Mouse (Mus musculus) lung, embryonic 16.5 days (tissue): ENCODE results near the gene Cmtr1. TPM values are rescaled to one million over a fixed set of nuclear protein-coding genes. Genes with fewer than 3 reads are reported as not detected.

Experiments used
- ATAC-seq: fragments of 200-750 bp; cut with Nextera tagmentation; 2 replicates; pipeline ENCODE4 v1.8.0; 2017; ENCODE audit warnings: low read depth, mild to moderate bottlenecking, moderate library complexity
- H3K27ac ChIP-seq: fragments of 300-500 bp; sonication (generic); 2 replicates; pipeline ENCODE4 v1.5.1; 2014; ENCODE audit warnings: mild to moderate bottlenecking, control low read depth, low read length
- H3K27me3 ChIP-seq: fragments of 300-500 bp; sonication (generic); 2 replicates; pipeline ENCODE4 v1.6.1; 2014; ENCODE audit warnings: low read depth, low read length, mixed read lengths; ENCODE audit not compliant: control insufficient read depth, insufficient read depth
- H3K36me3 ChIP-seq: fragments of 300-500 bp; sonication (generic); 2 replicates; pipeline ENCODE4 v1.6.1; 2014; ENCODE audit warnings: low read length; ENCODE audit not compliant: control insufficient read depth, insufficient read depth
- H3K4me1 ChIP-seq: fragments of 300-500 bp; sonication (generic); replicated peaks from 2 replicates; pipeline ENCODE4 v1.6.1; 2014; ENCODE audit warnings: low read length, mixed read lengths; ENCODE audit not compliant: control insufficient read depth, insufficient read depth
- H3K4me2 ChIP-seq: fragments of 300-500 bp; sonication (generic); 2 replicates; pipeline ENCODE4 v1.6.1; 2014; ENCODE audit warnings: low read depth, low read length, control low read depth
- H3K4me3 ChIP-seq: fragments of 300-500 bp; sonication (generic); 2 replicates; pipeline ENCODE4 v1.5.1; 2014; ENCODE audit warnings: mild to moderate bottlenecking, low read length, control low read depth
- H3K9ac ChIP-seq: fragments of 300-500 bp; sonication (generic); 2 replicates; pipeline ENCODE4 v1.6.1; 2014; ENCODE audit warnings: low read length, control low read depth
- H3K9me3 ChIP-seq: fragments of 300-500 bp; sonication (generic); 2 replicates; pipeline ENCODE4 v1.6.1; 2016; ENCODE audit warnings: low read length; ENCODE audit not compliant: control insufficient read depth
- WGBS: fragments of 180-500 bp; shearing (Covaris S2); extraction: QIAGEN DNeasy Blood & Tissue Kit; methylation state at CpG from one replicate; pipeline ENCODE4 v1.1.7; 2014; 5-methylcytosine and 5-hydroxymethylcytosine counted together
- polyA plus RNA-seq: library from polyadenylated mRNA; unstranded; fragments of >200 nt; fragmentation: Nextera tagmentation; extraction: Ambion mirVana; gene quantifications from 2 replicates; pipeline ENCODE4 v1.2.1, GENCODE M21; 2015

The Cmtr1 gene
- polyA plus RNA-seq, 1 experiment from 2014 or later, result 138 TPM

- ATAC-seq, result no peak
- no peak overlapping the region for H3K4me2 ChIP-seq
- no peaks in the 10 kb centered on the region for H3K4me1 ChIP-seq
- WGBS, result 90% methylated on average over 5 of the region's 5 CpGs
- H3K9ac ChIP-seq, result no peak overlapping the region
- H3K36me3 ChIP-seq, result peaks cover 39% of the 10 kb centered on the region
- H3K27me3 ChIP-seq, result no peaks in the 10 kb centered on the region
- no peaks in the 10 kb centered on the region for H3K9me3 ChIP-seq
- no peak overlapping the region for H3K4me3 ChIP-seq
- no peak overlapping the region for H3K27ac ChIP-seq
Observed at GRCm38 (mm10) chr17:29629620-29630019, 30.8 kb upstream of the Cmtr1 start.

DNA sequence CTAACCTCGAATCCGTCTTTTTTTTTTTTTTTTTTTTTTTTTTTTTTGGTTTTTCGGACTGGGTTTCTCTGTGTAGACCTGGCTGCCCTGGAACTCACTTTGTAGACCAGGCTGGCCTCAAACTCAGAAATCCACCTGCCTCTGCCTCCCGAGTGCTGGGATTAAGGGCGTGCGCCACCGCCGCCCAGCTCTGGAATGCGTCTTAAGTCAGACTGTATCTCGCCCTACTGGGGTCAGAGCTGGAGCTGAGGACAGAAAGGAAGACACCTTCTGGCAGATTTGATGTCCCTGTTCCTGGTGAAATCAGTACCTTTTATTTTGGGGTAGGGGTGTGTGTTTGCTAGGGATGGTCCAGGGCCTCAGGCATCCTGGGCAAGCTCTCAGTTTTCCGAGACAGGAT lies 28.1 kb upstream of the Cmtr1 start:
- Histone ChIP-seq H3K27ac (no peak overlapping the region), H3K4me3 (no peak overlapping the region), H3K9ac (no peak overlapping the region), H3K4me1 (no peaks in the 10 kb centered on the region), H3K36me3 (peaks cover 37% of the 10 kb centered on the region), H3K4me2 (no peak overlapping the region), H3K27me3 (no peaks in the 10 kb centered on the region), H3K9me3 (no peaks in the 10 kb centered on the region)
- WGBS, result 95% methylated on average over 11 of the region's 11 CpGs
- no peak for ATAC-seq

DNA sequence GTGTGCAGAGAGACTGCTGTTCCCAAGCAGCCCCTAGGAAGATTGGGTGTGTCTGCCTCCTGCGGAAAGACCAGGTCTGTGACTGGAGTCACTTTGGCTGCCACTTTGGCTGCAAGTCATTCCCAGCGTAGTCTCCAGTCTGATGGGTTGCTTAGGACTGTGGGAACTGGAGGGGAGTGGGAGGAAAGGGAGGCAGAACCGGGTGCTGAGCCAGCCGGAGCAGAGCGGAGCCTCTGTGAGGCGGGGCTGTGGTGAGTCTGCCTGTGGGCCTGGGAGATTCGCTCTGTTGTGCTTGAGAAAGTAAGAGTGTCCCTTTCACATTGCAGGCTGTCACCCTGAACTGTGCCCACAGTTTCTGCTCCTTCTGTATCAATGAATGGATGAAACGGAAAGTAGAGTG lies 24.9 kb upstream of the Cmtr1 start:
- Histone ChIP-seq H3K4me3 (no peak overlapping the region), H3K9ac (no peak overlapping the region), H3K27me3 (no peaks in the 10 kb centered on the region), H3K4me2 (no peak overlapping the region), H3K27ac (no peak overlapping the region), H3K4me1 (no peaks in the 10 kb centered on the region), H3K9me3 (no peaks in the 10 kb centered on the region), H3K36me3 (peaks cover 27% of the 10 kb centered on the region)
- no peak for ATAC-seq
- WGBS, result 87% methylated on average over 8 of the region's 8 CpGs

- peaks cover 30% of the 10 kb centered on the region for H3K36me3 ChIP-seq
- H3K4me2 ChIP-seq, result no peak overlapping the region
- no peak overlapping the region for H3K4me3 ChIP-seq
- H3K9ac ChIP-seq, result no peak overlapping the region
- no peaks in the 10 kb centered on the region for H3K9me3 ChIP-seq
- no peaks in the 10 kb centered on the region for H3K27me3 ChIP-seq
- no peak overlapping the region for H3K27ac ChIP-seq
- WGBS, result 68% methylated on average over 5 of the region's 5 CpGs
- ATAC-seq, result no peak
- no peaks in the 10 kb centered on the region for H3K4me1 ChIP-seq
Observed at GRCm38 (mm10) chr17:29636118-29636517, 24.3 kb upstream of the Cmtr1 start.

DNA sequence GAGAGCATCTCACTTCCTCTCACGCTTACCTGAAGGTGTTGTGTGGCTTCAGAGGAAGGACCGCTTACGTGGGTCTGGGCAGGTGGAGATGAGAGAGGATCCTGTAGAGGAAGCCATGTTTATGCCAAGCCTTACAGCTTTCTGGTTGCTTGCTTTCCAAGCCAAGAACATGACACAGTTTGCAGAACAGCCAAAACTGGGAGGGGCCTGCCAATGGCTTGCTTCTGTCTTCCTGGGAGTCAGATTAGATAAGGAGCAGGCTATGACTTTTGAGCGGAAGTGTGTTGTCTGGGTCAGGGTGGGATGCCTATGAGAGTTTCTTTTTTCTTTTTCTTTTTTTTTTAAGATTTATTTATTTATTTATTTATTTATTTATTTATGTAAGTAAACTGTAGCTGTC lies 23.0 kb upstream of the Cmtr1 start:
- H3K9ac ChIP-seq, result no peak overlapping the region
- no peaks in the 10 kb centered on the region for H3K4me1 ChIP-seq
- no peaks in the 10 kb centered on the region for H3K27me3 ChIP-seq
- H3K36me3 ChIP-seq, result peaks cover 41% of the 10 kb centered on the region
- WGBS, result 78% methylated on average over 4 of the region's 4 CpGs
- H3K27ac ChIP-seq, result no peak overlapping the region
- no peak for ATAC-seq
- no peak overlapping the region for H3K4me3 ChIP-seq
- H3K4me2 ChIP-seq, result no peak overlapping the region
- no peaks in the 10 kb centered on the region for H3K9me3 ChIP-seq

DNA sequence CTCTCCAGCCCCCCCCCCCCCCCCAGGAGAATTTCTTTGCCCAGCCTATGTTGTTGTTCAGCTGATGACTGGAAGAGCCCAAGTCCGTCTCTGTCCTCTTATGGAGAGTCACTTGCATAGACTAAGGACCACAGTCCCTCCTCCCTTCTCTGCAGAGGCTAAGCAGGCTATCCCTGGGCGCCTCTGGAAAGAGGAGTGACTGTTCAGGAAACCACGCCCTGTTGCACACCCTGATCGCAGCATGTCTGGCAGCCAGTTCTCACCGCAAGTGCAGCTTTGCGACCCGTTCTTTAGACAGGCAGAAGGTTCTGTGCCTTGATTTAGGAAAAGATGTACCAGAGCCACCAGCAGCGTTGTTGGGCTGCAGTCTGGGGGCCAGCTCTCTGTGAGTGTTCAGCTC lies 22.5 kb upstream of the Cmtr1 start:
- Histone ChIP-seq H3K4me3 (no peak overlapping the region), H3K9me3 (no peaks in the 10 kb centered on the region), H3K9ac (no peak overlapping the region), H3K27me3 (no peaks in the 10 kb centered on the region), H3K27ac (no peak overlapping the region), H3K36me3 (peaks cover 40% of the 10 kb centered on the region), H3K4me2 (no peak overlapping the region), H3K4me1 (no peaks in the 10 kb centered on the region)
- ATAC-seq, result no peak
- 81% methylated on average over 8 of the region's 8 CpGs for WGBS

GRCm38 (mm10) chr17:29640971-29641370 lies 19.4 kb upstream of the Cmtr1 start:
- H3K27me3 ChIP-seq, result no peaks in the 10 kb centered on the region
- no peak overlapping the region for H3K9ac ChIP-seq
- no peak overlapping the region for H3K4me3 ChIP-seq
- 95% methylated on average over 11 of the region's 11 CpGs for WGBS
- no peak overlapping the region for H3K4me2 ChIP-seq
- H3K4me1 ChIP-seq, result no peaks in the 10 kb centered on the region
- no peaks in the 10 kb centered on the region for H3K9me3 ChIP-seq
- peaks cover 33% of the 10 kb centered on the region for H3K36me3 ChIP-seq
- no peak for ATAC-seq
- H3K27ac ChIP-seq, result no peak overlapping the region

- Histone ChIP-seq H3K9ac (no peak overlapping the region), H3K9me3 (no peaks in the 10 kb centered on the region), H3K4me1 (no peaks in the 10 kb centered on the region), H3K27me3 (no peaks in the 10 kb centered on the region), H3K27ac (no peak overlapping the region), H3K4me2 (no peak overlapping the region), H3K36me3 (peaks cover 27% of the 10 kb centered on the region), H3K4me3 (no peak overlapping the region)
- WGBS, result 56% methylated on average over 3 of the region's 3 CpGs
- no peak for ATAC-seq
Observed at GRCm38 (mm10) chr17:29642219-29642618, 18.2 kb upstream of the Cmtr1 start.

- H3K4me1 ChIP-seq, result peaks cover 3% of the 10 kb centered on the region
- no peaks in the 10 kb centered on the region for H3K9me3 ChIP-seq
- WGBS, result 45% methylated on average over 2 of the region's 2 CpGs
- H3K36me3 ChIP-seq, result 0 out of 2 replicates have a peak, but pooled peaks cover 2% of the 10 kb centered on the region
- ATAC-seq, result no peak
- H3K4me3 ChIP-seq, result no peak overlapping the region
- no peak overlapping the region for H3K9ac ChIP-seq
- H3K4me2 ChIP-seq, result no peak overlapping the region
- no peaks in the 10 kb centered on the region for H3K27me3 ChIP-seq
- no peak overlapping the region for H3K27ac ChIP-seq
Observed at GRCm38 (mm10) chr17:29658249-29658648, 2.1 kb upstream of the Cmtr1 start.

- H3K4me1 ChIP-seq, result peaks cover 3% of the 10 kb centered on the region
- peak overlapping the region; percentile 92 for H3K27ac ChIP-seq
- no peaks in the 10 kb centered on the region for H3K9me3 ChIP-seq
- H3K27me3 ChIP-seq, result no peaks in the 10 kb centered on the region
- H3K36me3 ChIP-seq, result peaks cover 9% of the 10 kb centered on the region
- WGBS, result 0% methylated on average over 41 of the region's 41 CpGs
- no peak for ATAC-seq
- peak overlapping the region; percentile 65 for H3K4me2 ChIP-seq
- peak overlapping the region; percentile 96 for H3K9ac ChIP-seq
- H3K4me3 ChIP-seq, result peak overlapping the region; percentile 99
Observed at GRCm38 (mm10) chr17:29660762-29661391, 482 bp downstream of the Cmtr1 start.
